Mouse (Mus musculus) retina, postnatal 1 day (tissue): ENCODE data around the gene Dnajb8.

Experiments used
- DNase-seq: peaks from one replicate; pipeline ENCODE4 v3.0.0-alpha.2; 2012

Dnajb8 gene

GRCm38 (mm10) chr6:88232221-88232620, 10.2 kb downstream of the Dnajb8 start:
- DNase-seq = no peak

GRCm38 (mm10) chr6:88233996-88234395, 11.9 kb downstream of the Dnajb8 start:
- DNase-seq = no peak

GRCm38 (mm10) chr6:88235461-88235860, 13.4 kb downstream of the Dnajb8 start:
- DNase-seq = no peak

- DNase-seq = peak; percentile 80
Observed at GRCm38 (mm10) chr6:88235983-88236382, 13.9 kb downstream of the Dnajb8 start.

GRCm38 (mm10) chr6:88236513-88236912, 14.4 kb downstream of the Dnajb8 start:
- peak; percentile 40 for DNase-seq

- DNase-seq = peak; percentile 77
Observed at GRCm38 (mm10) chr6:88242604-88243003, 20.5 kb downstream of the Dnajb8 start.

GRCm38 (mm10) chr6:88249231-88249630, 27.2 kb downstream of the Dnajb8 start:
- no peak for DNase-seq

- DNase-seq = no peak
Observed at GRCm38 (mm10) chr6:88251396-88251795, 29.3 kb downstream of the Dnajb8 start.

GRCm38 (mm10) chr6:88251798-88252478, 29.9 kb downstream of the Dnajb8 start:
- DNase-seq = no peak

- DNase-seq = no peak
Observed at GRCm38 (mm10) chr6:88254082-88254481, 32.0 kb downstream of the Dnajb8 start.

- DNase-seq = no peak
Observed at GRCm38 (mm10) chr6:88255435-88255834, 33.4 kb downstream of the Dnajb8 start.

GRCm38 (mm10) chr6:88259621-88260020, 37.6 kb downstream of the Dnajb8 start:
- DNase-seq = no peak

- no peak for DNase-seq
Observed at GRCm38 (mm10) chr6:88260645-88261044, 38.6 kb downstream of the Dnajb8 start.

- DNase-seq = peak; percentile 23
Observed at GRCm38 (mm10) chr6:88262160-88262559, 40.1 kb downstream of the Dnajb8 start.

GRCm38 (mm10) chr6:88265355-88265754, 43.3 kb downstream of the Dnajb8 start:
- DNase-seq = no peak

- DNase-seq = no peak
Observed at GRCm38 (mm10) chr6:88266055-88266454, 44.0 kb downstream of the Dnajb8 start.

GRCm38 (mm10) chr6:88267068-88267467, 45.0 kb downstream of the Dnajb8 start:
- DNase-seq = no peak

- no peak for DNase-seq
Observed at GRCm38 (mm10) chr6:88267970-88268369, 45.9 kb downstream of the Dnajb8 start.

GRCm38 (mm10) chr6:88274623-88275022, 52.6 kb downstream of the Dnajb8 start:
- DNase-seq = no peak

GRCm38 (mm10) chr6:88276221-88276620, 54.2 kb downstream of the Dnajb8 start:
- DNase-seq = no peak

- no peak for DNase-seq
Observed at GRCm38 (mm10) chr6:88277242-88277641, 55.2 kb downstream of the Dnajb8 start.

GRCm38 (mm10) chr6:88278141-88278540, 56.1 kb downstream of the Dnajb8 start:
- DNase-seq = no peak

- no peak for DNase-seq
Observed at GRCm38 (mm10) chr6:88290129-88290766, 68.2 kb downstream of the Dnajb8 start.

GRCm38 (mm10) chr6:88292274-88292909, 70.3 kb downstream of the Dnajb8 start:
- DNase-seq = no peak
